Mouse (Mus musculus) intestine, embryonic 14.5 days (tissue): ENCODE results near the gene Hao2. TPM values are rescaled to one million over a fixed set of nuclear protein-coding genes. Genes with fewer than 3 reads are reported as not detected.

ENCODE experiments used
- ATAC-seq: fragments of 200-750 bp; cut with Nextera tagmentation; replicated peaks from 2 replicates; pipeline ENCODE4 v1.8.0; 2017; ENCODE audit warnings: low read depth, moderate number of reproducible peaks, moderate TSS enrichment, moderate library complexity; ENCODE audit not compliant: low FRiP score, low TSS enrichment
- DNase-seq: peaks from one replicate; pipeline ENCODE4 v3.0.0-alpha.2; 2018; ENCODE audit warnings: low spot score
- H3K27ac ChIP-seq: fragments of 300-500 bp; sonication (generic); 2 replicates; pipeline ENCODE4 v1.5.1; 2014; ENCODE audit warnings: low read depth, mild to moderate bottlenecking, control low read depth
- H3K27me3 ChIP-seq: fragments of 300-500 bp; sonication (generic); replicated peaks from 2 replicates; pipeline ENCODE4 v1.6.1; 2014; ENCODE audit warnings: low read length, control low read depth; ENCODE audit not compliant: control insufficient read depth, insufficient read depth
- H3K36me3 ChIP-seq: fragments of 300-500 bp; sonication (generic); 2 replicates; pipeline ENCODE4 v1.6.1; 2014; ENCODE audit warnings: low read length, control low read depth; ENCODE audit not compliant: control insufficient read depth, insufficient read depth
- H3K4me1 ChIP-seq: fragments of 300-500 bp; sonication (generic); replicated peaks from 2 replicates; pipeline ENCODE4 v1.6.1; 2014; ENCODE audit warnings: low read length, control low read depth, mixed read lengths; ENCODE audit not compliant: control insufficient read depth, insufficient read depth
- H3K4me2 ChIP-seq: fragments of 300-500 bp; sonication (generic); 2 replicates; pipeline ENCODE4 v1.6.1; 2014; ENCODE audit warnings: low read length
- H3K4me3 ChIP-seq: fragments of 300-500 bp; sonication (generic); 2 replicates; pipeline ENCODE4 v1.5.1; 2014; ENCODE audit warnings: low read depth, low read length, control low read depth, mixed read lengths
- H3K9ac ChIP-seq: fragments of 300-500 bp; sonication (generic); 2 replicates; pipeline ENCODE4 v1.6.1; 2014; ENCODE audit warnings: mild to moderate bottlenecking, low read length
- H3K9me3 ChIP-seq: fragments of 300-500 bp; sonication (generic); 2 replicates; pipeline ENCODE4 v1.6.1; 2016; ENCODE audit warnings: low read length, control low read depth; ENCODE audit not compliant: control insufficient read depth
- WGBS: fragments of 180-500 bp; shearing (Covaris S2); extraction: QIAGEN DNeasy Blood & Tissue Kit; methylation state at CpG from one replicate; pipeline ENCODE4 v1.1.7; 2014; 5-methylcytosine and 5-hydroxymethylcytosine counted together
- polyA plus RNA-seq: library from polyadenylated mRNA; unstranded; fragments of >200 nt; fragmentation: Nextera tagmentation; extraction: Ambion mirVana; gene quantifications from 2 replicates; pipeline ENCODE4 v1.2.1, GENCODE M21; 2014

Gene Hao2
- polyA plus RNA-seq, 1 experiment from 2014 or later, result 6.0 TPM

GRCm38 (mm10) chr3:98931836-98932235 lies 38.8 kb upstream of the Hao2 start:
- 28% methylated on average over 1 of the region's 1 CpGs for WGBS
- H3K4me1 ChIP-seq, result no peaks in the 10 kb centered on the region; the same call in 1 of the 2 replicates
- H3K4me2 ChIP-seq, result no peak overlapping the region
- no peak overlapping the region for H3K27ac ChIP-seq
- no peaks in the 10 kb centered on the region for H3K36me3 ChIP-seq
- DNase-seq (no peak), ATAC-seq (no peak)
- no peaks in the 10 kb centered on the region for H3K27me3 ChIP-seq
- H3K9me3 ChIP-seq, result no peaks in the 10 kb centered on the region
- no peak overlapping the region for H3K9ac ChIP-seq
- no peak overlapping the region for H3K4me3 ChIP-seq

GRCm38 (mm10) chr3:98920417-98920816 lies 27.4 kb upstream of the Hao2 start:
- no peak for DNase-seq
- Histone ChIP-seq H3K9me3 (no peaks in the 10 kb centered on the region), H3K4me1 (no peaks in the 10 kb centered on the region), H3K27me3 (no peaks in the 10 kb centered on the region), H3K27ac (no peak overlapping the region), H3K4me2 (no peak overlapping the region), H3K9ac (no peak overlapping the region), H3K36me3 (no peaks in the 10 kb centered on the region), H3K4me3 (no peak overlapping the region)
- ATAC-seq, result no peak
- WGBS, result 82% methylated on average over 3 of the region's 3 CpGs

GRCm38 (mm10) chr3:98917260-98917659 lies 24.2 kb upstream of the Hao2 start:
- no CpG with 5 or more reads among the region's 1 CpGs for WGBS
- Histone ChIP-seq H3K36me3 (no peaks in the 10 kb centered on the region), H3K4me3 (no peak overlapping the region), H3K27ac (no peak overlapping the region), H3K27me3 (no peaks in the 10 kb centered on the region), H3K9ac (no peak overlapping the region), H3K4me1 (no peaks in the 10 kb centered on the region), H3K4me2 (no peak overlapping the region), H3K9me3 (no peaks in the 10 kb centered on the region)
- ATAC-seq (no peak), DNase-seq (no peak)

- no peak overlapping the region for H3K4me2 ChIP-seq
- DNase-seq (no peak), ATAC-seq (no peak)
- no peak overlapping the region for H3K27ac ChIP-seq
- H3K36me3 ChIP-seq, result no peaks in the 10 kb centered on the region
- WGBS, result 70% methylated on average over 2 of the region's 2 CpGs
- H3K4me1 ChIP-seq, result no peaks in the 10 kb centered on the region
- no peak overlapping the region for H3K9ac ChIP-seq
- no peaks in the 10 kb centered on the region for H3K9me3 ChIP-seq
- H3K27me3 ChIP-seq, result no peaks in the 10 kb centered on the region
- H3K4me3 ChIP-seq, result no peak overlapping the region
These were observed 23.8 kb upstream of the Hao2 start for GRCm38 (mm10) chr3:98916856-98917255.

GRCm38 (mm10) chr3:98915659-98916058 lies 22.6 kb upstream of the Hao2 start:
- WGBS, result 8% methylated on average over 4 of the region's 4 CpGs
- Histone ChIP-seq H3K9me3 (no peaks in the 10 kb centered on the region), H3K4me1 (no peaks in the 10 kb centered on the region), H3K27ac (no peak overlapping the region), H3K27me3 (no peaks in the 10 kb centered on the region), H3K4me3 (no peak overlapping the region), H3K9ac (no peak overlapping the region), H3K36me3 (no peaks in the 10 kb centered on the region), H3K4me2 (no peak overlapping the region)
- DNase-seq, result peak; percentile 86
- ATAC-seq, result no peak

GRCm38 (mm10) chr3:98913591-98913990 lies 20.6 kb upstream of the Hao2 start:
- Histone ChIP-seq H3K27me3 (no peaks in the 10 kb centered on the region), H3K4me1 (no peaks in the 10 kb centered on the region), H3K4me3 (no peak overlapping the region), H3K36me3 (no peaks in the 10 kb centered on the region), H3K9me3 (no peaks in the 10 kb centered on the region), H3K27ac (no peak overlapping the region), H3K9ac (no peak overlapping the region), H3K4me2 (no peak overlapping the region)
- ATAC-seq (no peak), DNase-seq (no peak)
- WGBS, result 70% methylated on average over 6 of the region's 6 CpGs

- Histone ChIP-seq H3K36me3 (no peaks in the 10 kb centered on the region), H3K4me1 (no peaks in the 10 kb centered on the region), H3K9ac (no peak overlapping the region), H3K27me3 (no peaks in the 10 kb centered on the region), H3K4me3 (no peak overlapping the region), H3K4me2 (no peak overlapping the region), H3K27ac (no peak overlapping the region), H3K9me3 (no peaks in the 10 kb centered on the region)
- 87% methylated on average over 2 of the region's 2 CpGs for WGBS
- ATAC-seq (no peak), DNase-seq (no peak)
These were observed 4.6 kb upstream of the Hao2 start for GRCm38 (mm10) chr3:98897606-98898005.

- Histone ChIP-seq H3K27me3 (no peaks in the 10 kb centered on the region), H3K4me2 (no peak overlapping the region), H3K36me3 (no peaks in the 10 kb centered on the region), H3K9ac (no peak overlapping the region), H3K4me1 (no peaks in the 10 kb centered on the region), H3K9me3 (no peaks in the 10 kb centered on the region), H3K27ac (no peak overlapping the region), H3K4me3 (no peak overlapping the region)
- WGBS, result 43% methylated on average over 10 of the region's 10 CpGs
- no peak for DNase-seq
- no peak for ATAC-seq
These were observed 2.1 kb upstream of the Hao2 start for GRCm38 (mm10) chr3:98895071-98895601.

GRCm38 (mm10) chr3:98890430-98890829 lies 2.6 kb downstream of the Hao2 start:
- Histone ChIP-seq H3K4me3 (no peak overlapping the region), H3K9ac (no peak overlapping the region), H3K36me3 (no peaks in the 10 kb centered on the region), H3K4me1 (no peaks in the 10 kb centered on the region), H3K4me2 (no peak overlapping the region), H3K27me3 (no peaks in the 10 kb centered on the region), H3K9me3 (no peaks in the 10 kb centered on the region), H3K27ac (no peak overlapping the region)
- no peak for ATAC-seq
- DNase-seq, result no peak
- 87% methylated on average over 4 of the region's 4 CpGs for WGBS
